Mouse (Mus musculus) adrenal gland, adult 2 months (tissue): ENCODE data around the gene Zfp787. TPM values are rescaled to one million over a fixed set of nuclear protein-coding genes. Genes with fewer than 3 reads are reported as not detected.
"Not testable (repeated sequence)": the region's sequence is repeated elsewhere in the genome, so short reads cannot be mapped to it uniquely, and the experiment has no call there.

Experiments used
- DNase-seq: peaks from one replicate; pipeline ENCODE4 v3.0.0; 2021
- long read RNA-seq: library from polyadenylated mRNA; stranded (forward); transcript quantifications from one replicate; pipeline ENCODE4 v2.0.0, GENCODE M21; 2021
- polyA plus RNA-seq: library from polyadenylated mRNA; depleted of rRNA; stranded (reverse); fragments of >200 nt; gene quantifications from 2 replicates; pipeline ENCODE4 v1.2.3, GENCODE M21; 2012; rRNA removed
- total RNA-seq, 2 experiments: library from RNA; stranded (reverse); gene quantifications; 2 replicates each; pipeline ENCODE4 v1.2.3; 2021

The Zfp787 gene
- total RNA-seq, result 10 to 100 TPM; 41.8 to 41.9 TPM
- 73.8 and 87.1 TPM in 2 replicates for polyA plus RNA-seq
- long read RNA-seq, transcript Zfp787-201 (3 exons, 1,897 nt), result major isoform, 32 of 50 reads
- long read RNA-seq, partial matches to known transcripts, result 2 of 50 reads
- long read RNA-seq, other reads (novel, unspliced or antisense), result 15 of 50 reads

- peak; percentile 98 for DNase-seq
Observed at GRCm38 (mm10) chr7:6155901-6156411, at the start of gene Zfp787. Zfp787 (minus strand) TSS chr7:6155997.

GRCm38 (mm10) chr7:6204200-6204599 lies 48.4 kb upstream of the Zfp787 start:
- DNase-seq, result no peak

GRCm38 (mm10) chr7:6196790-6197189 lies 41.0 kb upstream of the Zfp787 start, which contains the start of gene Galp:
Galp (plus strand) TSS chr7:6197090.
- DNase-seq, result no peak

- DNase-seq, result no peak
Observed at GRCm38 (mm10) chr7:6195777-6196176, 40.0 kb upstream of the Zfp787 start.

GRCm38 (mm10) chr7:6194129-6194528 lies 38.3 kb upstream of the Zfp787 start:
- DNase-seq, result peak; percentile 46

- DNase-seq, result peak; percentile 72
Observed at GRCm38 (mm10) chr7:6191376-6191775, 35.6 kb upstream of the Zfp787 start.

- no peak for DNase-seq
Observed at GRCm38 (mm10) chr7:6189542-6189941, 33.7 kb upstream of the Zfp787 start.

- no peak for DNase-seq
Observed at GRCm38 (mm10) chr7:6186756-6187155, 31.0 kb upstream of the Zfp787 start.

GRCm38 (mm10) chr7:6186176-6186575 lies 30.4 kb upstream of the Zfp787 start:
- no peak for DNase-seq

GRCm38 (mm10) chr7:6185391-6185790 lies 29.6 kb upstream of the Zfp787 start:
- DNase-seq, result no peak

- DNase-seq, result no peak
Observed at GRCm38 (mm10) chr7:6184521-6184920, 28.7 kb upstream of the Zfp787 start.

- no peak for DNase-seq
Observed at GRCm38 (mm10) chr7:6183802-6184201, 28.0 kb upstream of the Zfp787 start.

GRCm38 (mm10) chr7:6182882-6183281 lies 27.1 kb upstream of the Zfp787 start:
- DNase-seq, result no peak

- DNase-seq, result no peak
Observed at GRCm38 (mm10) chr7:6179013-6179412, 23.2 kb upstream of the Zfp787 start.

GRCm38 (mm10) chr7:6174365-6174987 lies 18.7 kb upstream of the Zfp787 start:
- not testable (repeated sequence) for DNase-seq

GRCm38 (mm10) chr7:6173872-6174271 lies 18.1 kb upstream of the Zfp787 start:
- no peak for DNase-seq

GRCm38 (mm10) chr7:6172674-6173244 lies 17.0 kb upstream of the Zfp787 start:
- DNase-seq, result no peak

GRCm38 (mm10) chr7:6172006-6172649 lies 16.3 kb upstream of the Zfp787 start, which contains the start of gene Zfp444:
Zfp444 (plus strand) TSS chr7:6172226.
- DNase-seq, result peak; percentile 98

- DNase-seq, result peak; percentile 83
Observed at GRCm38 (mm10) chr7:6171444-6172005, 15.7 kb upstream of the Zfp787 start.

GRCm38 (mm10) chr7:6170871-6171270 lies 15.1 kb upstream of the Zfp787 start:
- DNase-seq, result no peak

GRCm38 (mm10) chr7:6170391-6170790 lies 14.6 kb upstream of the Zfp787 start:
- no peak for DNase-seq

- no peak for DNase-seq
Observed at GRCm38 (mm10) chr7:6169403-6169802, 13.6 kb upstream of the Zfp787 start.
